Mouse (Mus musculus) brain, adult 2 months (tissue): Measurements from ENCODE around the gene 1500011B03Rik.
A peak's percentile ranks its signal among the peaks of the same experiment; 100 is the strongest.

Experiments used
- DNase-seq: peaks from one replicate; pipeline ENCODE4 v3.0.0; 2011; ENCODE audit warnings: low read depth, low spot score

1500011B03Rik gene

GRCm38 (mm10) chr5:114783405-114784163 is 39.7 kb downstream of the 1500011B03Rik start:
- DNase-seq: no peak

GRCm38 (mm10) chr5:114782991-114783390 is 40.3 kb downstream of the 1500011B03Rik start:
- DNase-seq: no peak

GRCm38 (mm10) chr5:114780912-114781311 is 42.4 kb downstream of the 1500011B03Rik start:
- peak; percentile 61 for DNase-seq

GRCm38 (mm10) chr5:114779956-114780489 is 43.2 kb downstream of the 1500011B03Rik start:
- DNase-seq: peak; percentile 47

- DNase-seq: peak; percentile 50
Observed at GRCm38 (mm10) chr5:114776174-114776573, 47.1 kb downstream of the 1500011B03Rik start.

- peak; percentile 71 for DNase-seq
Observed at GRCm38 (mm10) chr5:114775056-114775979, 48.0 kb downstream of the 1500011B03Rik start, which contains the start of gene Git2. Gene Git2, minus strand, starts transcription at chr5:114775517.

- peak; percentile 98 for DNase-seq
Observed at GRCm38 (mm10) chr5:114774403-114775051, 48.7 kb downstream of the 1500011B03Rik start, which contains the start of gene Ankrd13a. Gene Ankrd13a, plus strand, starts transcription at chr5:114774677.

GRCm38 (mm10) chr5:114773780-114774179 is 49.5 kb downstream of the 1500011B03Rik start:
- peak; percentile 37 for DNase-seq

- DNase-seq: peak; percentile 99
Observed at GRCm38 (mm10) chr5:114773211-114773710, 50.0 kb downstream of the 1500011B03Rik start.

- peak; percentile 47 for DNase-seq
Observed at GRCm38 (mm10) chr5:114772456-114773203, 50.6 kb downstream of the 1500011B03Rik start.

- DNase-seq: no peak
Observed at GRCm38 (mm10) chr5:114771796-114772195, 51.5 kb downstream of the 1500011B03Rik start.

GRCm38 (mm10) chr5:114769786-114770185 is 53.5 kb downstream of the 1500011B03Rik start:
- DNase-seq: no peak

GRCm38 (mm10) chr5:114767185-114767584 is 56.1 kb downstream of the 1500011B03Rik start:
- DNase-seq: no peak

- no peak for DNase-seq
Observed at GRCm38 (mm10) chr5:114766686-114767085, 56.6 kb downstream of the 1500011B03Rik start.

- DNase-seq: peak; percentile 96
Observed at GRCm38 (mm10) chr5:114764812-114765735, 58.2 kb downstream of the 1500011B03Rik start.

GRCm38 (mm10) chr5:114761980-114762379 is 61.3 kb downstream of the 1500011B03Rik start:
- DNase-seq: no peak

GRCm38 (mm10) chr5:114759536-114760090 is 63.7 kb downstream of the 1500011B03Rik start:
- DNase-seq: peak; percentile 63
